Mouse (Mus musculus): ENCODE data around the gene Nme7.

DNA sequence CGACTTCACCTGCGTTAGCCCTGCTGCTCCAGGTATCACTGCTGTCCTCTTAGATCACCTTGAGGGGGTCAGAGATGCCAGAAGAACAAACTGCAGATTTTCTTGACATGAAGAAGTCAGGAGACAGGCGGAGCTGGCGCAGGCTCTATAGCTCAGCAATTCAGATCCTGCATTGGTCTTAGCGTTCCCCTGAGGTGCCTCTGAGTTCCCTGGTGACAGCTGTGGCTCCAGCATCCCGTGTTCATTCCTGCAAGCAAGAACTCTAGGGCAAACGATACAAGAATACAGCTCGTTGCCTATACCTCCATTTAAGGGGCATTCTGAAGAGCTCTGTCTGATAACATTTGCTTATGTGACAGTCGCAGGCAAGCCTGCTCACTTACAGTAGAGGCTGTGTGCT, 124.7 kb downstream of the Nme7 start:
- TF ChIP-seq CTCF (IDR thresholded peaks at IDR 0.05; ENCODE audit: low read depth) = no peak
- TF ChIP-seq EP300 (IDR thresholded peaks at IDR 0.05; ENCODE audit: low read depth) = no peak

All from heart, postnatal 0 days (tissue).